Mouse (Mus musculus) frontal cortex, postnatal 10 days (tissue): ENCODE measurements around the gene Cfap161.

Experiments used
- DNase-seq, 2 experiments: peaks; one replicate each; pipeline ENCODE4 v3.0.0; 2022; ENCODE audit warnings: low spot score in 2 of 2, mixed read lengths in 1 of 2

The Cfap161 gene

DNA sequence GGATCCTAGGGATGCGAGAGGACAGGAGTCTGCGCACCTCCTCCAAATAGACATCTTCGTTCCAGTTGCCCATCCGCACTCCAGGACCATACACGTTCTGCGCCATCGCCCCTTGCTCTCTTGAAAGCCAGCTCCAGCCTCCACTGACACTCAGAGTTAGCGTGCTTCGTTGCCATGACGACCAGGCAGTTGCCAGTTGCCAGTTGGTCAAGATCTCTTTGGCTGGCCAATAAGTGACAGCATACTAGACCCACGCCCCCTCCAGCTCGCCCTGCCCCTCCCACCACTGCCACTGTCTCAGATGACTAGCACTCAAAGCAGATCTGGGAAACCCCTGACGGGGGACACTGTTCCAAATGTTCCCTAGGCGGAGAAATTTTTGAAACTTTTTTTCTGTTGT is at the start of gene Cfap161:
Cfap161 (minus strand) TSS at position 176 of the 400 bp plus-strand sequence.
- peak in 1 of 2 experiments; percentile 46 for DNase-seq

DNA sequence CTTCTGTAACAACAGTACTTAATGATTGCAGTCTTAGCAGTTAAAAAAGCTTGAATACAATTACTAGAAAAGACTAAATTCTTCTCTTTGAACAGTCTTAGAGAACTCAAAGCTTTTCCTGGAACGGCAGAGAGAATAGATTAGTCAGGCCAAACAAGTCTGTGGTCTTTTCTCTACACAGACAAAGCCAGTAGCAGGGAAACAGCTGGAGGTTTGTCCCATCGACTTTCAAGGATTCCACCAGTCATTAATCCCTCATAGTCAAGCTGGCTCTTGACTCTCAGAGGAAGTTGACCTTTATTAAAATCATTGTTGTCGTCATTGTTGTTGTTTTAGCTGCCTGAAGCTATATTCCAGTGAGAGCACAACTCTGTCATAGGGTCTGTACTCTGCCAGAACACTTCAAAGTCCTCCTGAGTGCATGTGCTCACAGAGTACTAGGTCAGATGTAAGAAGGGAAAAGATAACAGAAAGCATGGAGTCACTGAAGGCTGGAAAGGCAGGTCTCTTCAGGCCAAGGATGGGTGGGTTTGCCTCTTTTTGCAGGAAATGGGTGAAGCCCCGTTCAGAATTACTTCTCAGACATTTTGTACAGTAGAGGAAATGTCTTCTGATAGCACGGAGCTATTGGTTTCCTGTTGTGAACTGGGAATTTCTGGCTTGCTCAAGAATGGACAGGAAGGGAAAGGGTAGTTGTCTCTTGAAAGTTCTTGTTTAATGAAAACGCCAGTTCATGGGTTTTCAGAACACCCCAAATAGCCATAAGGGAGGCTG is 48.0 kb upstream of the Cfap161 start:
- no peak for DNase-seq

- DNase-seq = no peak
These were observed 45.4 kb upstream of the Cfap161 start for GRCm38 (mm10) chr7:83840076-83840475.

DNA sequence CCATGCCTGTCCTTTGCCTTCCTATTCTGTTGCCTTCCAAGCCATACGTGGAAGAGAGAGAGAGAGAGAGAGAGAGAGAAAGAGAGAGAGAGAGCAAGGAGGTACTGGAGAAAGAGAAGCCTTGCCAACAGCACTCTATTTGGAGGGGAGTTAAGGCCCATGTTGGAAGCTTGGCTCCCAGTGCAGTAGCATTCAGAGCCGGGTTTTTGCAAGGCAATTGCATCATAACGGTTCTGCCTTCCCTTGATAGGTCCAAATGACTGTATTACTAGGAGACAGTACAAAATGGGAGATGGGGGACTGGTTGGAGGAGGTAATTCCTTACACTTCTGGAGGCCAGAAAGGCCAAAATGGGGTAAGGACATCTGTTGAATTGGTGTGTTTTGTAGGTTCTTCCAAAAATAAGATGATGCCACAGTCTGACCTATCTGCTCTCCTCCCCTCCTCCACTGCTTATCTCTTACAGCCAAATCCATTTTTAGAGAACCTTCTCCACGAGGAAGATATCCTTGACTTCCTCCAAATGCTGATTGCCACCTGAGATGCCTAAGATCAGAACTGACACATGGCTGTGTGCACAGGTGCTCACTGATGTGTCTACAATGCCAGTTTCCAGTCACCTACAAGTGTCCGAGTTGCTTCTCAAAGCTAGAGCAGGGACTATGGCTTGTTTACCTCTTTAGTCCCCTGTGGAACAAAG is 44.0 kb upstream of the Cfap161 start:
- no peak for DNase-seq

GRCm38 (mm10) chr7:83829355-83829754 is 34.7 kb upstream of the Cfap161 start:
- DNase-seq = no peak

DNA sequence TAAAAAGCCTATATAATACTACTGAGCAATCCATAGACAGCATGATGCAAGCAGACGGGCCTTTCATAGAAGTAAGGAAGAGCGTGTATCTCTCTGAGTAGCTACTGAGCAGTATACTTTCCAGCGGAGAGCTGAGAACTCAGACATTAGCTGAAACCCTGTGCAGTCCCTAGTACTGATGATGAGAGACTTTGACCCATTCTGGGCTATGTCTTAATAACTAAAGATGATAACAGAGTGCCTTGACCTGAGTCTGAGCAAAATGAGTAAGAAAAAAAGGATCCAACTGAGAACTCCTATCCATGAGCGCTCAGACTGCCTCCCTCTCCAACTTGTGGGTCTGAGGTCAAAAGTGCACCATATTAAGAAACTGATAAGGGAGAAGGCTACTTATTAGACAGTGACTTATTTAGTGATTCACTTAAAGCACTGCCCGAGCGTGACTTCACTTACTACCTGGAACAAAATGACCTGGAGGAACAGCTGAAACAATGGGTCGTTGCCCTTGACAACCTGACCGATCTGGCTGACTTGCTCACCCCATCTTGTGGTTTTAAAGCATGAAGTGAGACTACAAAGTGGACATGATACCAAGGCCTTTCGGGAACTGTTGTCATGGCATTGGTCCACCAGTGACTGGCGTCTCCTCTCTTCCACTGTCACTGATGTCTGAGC is 32.9 kb upstream of the Cfap161 start:
- DNase-seq = no peak

DNA sequence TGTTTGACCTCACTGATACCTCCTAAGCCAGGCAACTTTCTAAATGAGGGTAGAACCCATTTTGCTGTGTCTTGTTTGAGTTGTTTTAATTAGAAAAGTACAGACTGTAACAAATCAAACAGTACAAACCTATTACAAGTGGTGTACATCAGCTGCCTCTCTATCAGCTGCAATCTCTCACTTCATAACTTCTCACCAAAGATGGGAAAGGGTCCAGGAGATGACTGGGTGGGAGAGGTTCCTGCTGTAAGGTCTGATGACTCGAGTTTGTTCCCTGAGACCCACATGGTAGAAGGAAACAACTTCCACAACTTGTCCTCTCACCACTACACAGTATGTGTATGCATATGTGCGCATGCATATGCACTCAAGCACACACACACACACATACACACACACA is 32.1 kb upstream of the Cfap161 start:
- DNase-seq = no peak

DNA sequence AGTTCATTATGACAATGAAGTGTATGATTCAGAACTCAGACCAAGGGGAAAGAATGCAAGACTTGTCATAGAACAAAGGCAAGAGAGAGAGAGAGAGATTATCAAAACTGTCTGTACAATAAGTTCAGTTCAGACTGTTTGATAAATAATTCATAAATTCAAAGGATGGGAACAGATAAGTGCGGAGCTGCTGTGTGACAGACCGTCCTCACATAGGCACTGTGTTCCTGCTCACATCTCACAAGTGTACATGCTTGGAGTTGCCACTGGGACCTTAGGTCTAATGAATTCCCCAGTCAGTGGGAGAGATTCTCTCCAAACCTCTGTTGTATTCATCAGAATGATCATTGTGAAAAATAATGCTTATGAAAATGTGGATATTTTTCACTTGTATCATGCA is 27.3 kb upstream of the Cfap161 start:
- DNase-seq = no peak

GRCm38 (mm10) chr7:83816886-83817285 is 22.2 kb upstream of the Cfap161 start:
- no peak for DNase-seq

DNA sequence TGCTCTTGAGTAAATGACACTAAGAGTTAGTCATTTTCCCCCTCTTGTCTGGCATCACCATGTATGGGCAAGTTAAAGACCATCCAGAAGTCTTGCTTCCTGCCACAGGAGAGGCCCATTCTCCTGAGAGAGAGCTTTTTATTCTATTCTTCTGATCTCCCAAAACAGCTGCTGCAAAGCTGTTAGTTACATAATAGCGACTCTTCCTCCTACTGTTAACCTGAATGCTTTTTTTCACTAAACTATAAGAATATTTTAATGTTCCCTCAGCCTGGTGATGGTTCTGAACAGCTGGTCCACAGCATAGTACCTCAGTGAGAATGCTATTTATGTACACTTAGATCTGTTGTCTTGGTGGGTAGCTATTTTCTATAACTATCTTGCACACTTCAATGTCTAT is 21.0 kb upstream of the Cfap161 start:
- no peak for DNase-seq

GRCm38 (mm10) chr7:83813993-83814392 is 19.3 kb upstream of the Cfap161 start:
- DNase-seq = no peak

DNA sequence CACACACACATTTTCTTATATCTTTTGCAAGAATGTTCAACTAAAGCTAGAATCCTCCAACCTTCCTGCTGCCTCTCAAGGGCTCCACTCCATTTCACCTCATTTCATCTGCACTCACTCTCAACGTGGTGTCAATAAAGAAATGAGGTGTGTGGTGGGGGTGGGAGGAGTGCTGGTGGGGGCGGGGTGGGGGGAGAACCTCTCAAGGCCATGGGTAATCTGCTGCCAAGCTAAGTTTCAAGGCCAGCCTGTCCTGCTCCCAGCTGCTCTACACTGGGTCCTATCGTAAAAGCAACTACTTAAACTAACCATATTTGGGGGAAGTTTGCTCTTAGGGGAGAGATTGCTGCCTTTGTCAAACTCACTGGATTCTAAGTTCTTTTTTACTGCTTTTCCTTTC is 18.8 kb upstream of the Cfap161 start:
- no peak for DNase-seq

- DNase-seq = no peak
These were observed 18.3 kb upstream of the Cfap161 start for GRCm38 (mm10) chr7:83813016-83813415.

- DNase-seq = no peak
These were observed 17.9 kb upstream of the Cfap161 start for GRCm38 (mm10) chr7:83812581-83812980.

GRCm38 (mm10) chr7:83811916-83812315 is 17.2 kb upstream of the Cfap161 start:
- no peak for DNase-seq

DNA sequence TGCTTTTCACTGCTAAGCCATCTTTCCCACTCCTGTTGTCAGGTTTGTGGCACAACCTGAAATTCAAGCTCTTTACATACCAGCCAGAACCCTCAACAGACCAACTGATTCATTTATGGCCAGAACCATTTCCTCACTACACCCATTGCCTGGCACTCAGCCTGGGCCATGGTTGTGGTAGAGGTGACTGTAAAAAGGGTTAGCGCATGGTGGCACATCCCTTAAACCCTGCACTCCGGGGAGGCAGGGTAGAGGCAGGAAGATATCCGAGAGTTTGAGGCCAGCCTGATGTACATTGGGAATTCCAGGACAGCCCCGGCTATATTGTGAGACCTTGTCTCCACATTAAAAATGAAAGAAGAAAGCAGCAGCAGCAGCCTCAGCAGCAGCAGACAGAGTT is 16.8 kb upstream of the Cfap161 start:
- DNase-seq = no peak

GRCm38 (mm10) chr7:83810141-83811100 is 15.7 kb upstream of the Cfap161 start:
- no peak for DNase-seq

DNA sequence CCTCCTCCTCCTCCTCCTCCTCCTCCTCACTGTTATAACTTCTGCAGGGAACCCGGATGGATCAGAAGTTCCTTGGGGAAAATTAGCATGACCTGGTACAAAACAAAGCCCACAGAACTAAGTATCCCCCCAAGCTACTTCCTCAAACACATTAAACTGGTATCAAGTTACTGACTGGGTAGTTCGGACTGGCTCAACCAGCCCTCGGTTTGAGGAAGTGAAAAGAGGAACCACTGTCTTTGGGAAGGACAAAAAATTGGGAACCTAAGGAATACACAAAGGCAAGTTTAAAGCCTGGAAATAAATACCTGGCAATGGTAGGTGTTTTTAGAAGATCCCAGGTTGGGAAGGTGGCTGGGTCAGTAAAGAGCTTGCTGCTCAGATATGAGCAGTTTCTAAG is 15.0 kb upstream of the Cfap161 start:
- DNase-seq = no peak

GRCm38 (mm10) chr7:83809060-83809459 is 14.4 kb upstream of the Cfap161 start:
- DNase-seq = peak in 1 of 2 experiments; percentile 36

DNA sequence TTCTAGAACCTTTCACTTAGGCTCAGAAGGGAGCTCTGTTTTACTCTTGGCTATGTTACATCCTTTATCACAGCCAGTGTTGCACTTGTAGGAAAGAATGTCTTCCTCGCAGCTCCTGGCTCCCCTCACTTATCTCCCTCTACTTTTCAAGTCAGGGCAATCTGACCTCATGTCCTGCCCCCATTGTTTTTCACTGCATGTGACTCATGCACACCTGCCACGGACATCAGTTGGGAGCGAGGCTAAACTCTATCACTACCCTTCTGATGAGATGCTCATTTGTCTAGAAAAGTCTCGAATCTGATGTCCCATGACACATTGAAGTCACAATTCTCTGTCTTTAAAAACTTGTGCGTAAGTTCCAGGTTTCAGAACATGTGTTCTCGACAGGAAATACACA is 12.3 kb upstream of the Cfap161 start:
- DNase-seq = no peak

GRCm38 (mm10) chr7:83803777-83804176 is 9.1 kb upstream of the Cfap161 start:
- DNase-seq = no peak

- DNase-seq = no peak
These were observed 7.8 kb upstream of the Cfap161 start for GRCm38 (mm10) chr7:83802509-83802908.
